Mouse (Mus musculus) heart, embryonic 13.5 days (tissue): ENCODE results near the gene Ikbke. TPM values are rescaled to one million over a fixed set of nuclear protein-coding genes. Genes with fewer than 3 reads are reported as not detected.

Experiments used
- ATAC-seq: fragments of 200-750 bp; cut with Nextera tagmentation; 2 replicates; pipeline ENCODE4 v1.8.0; 2017; ENCODE audit warnings: moderate TSS enrichment; ENCODE audit not compliant: insufficient number of reproducible peaks, low FRiP score, low TSS enrichment; ENCODE audit errors: extremely low read depth
- H3K27ac ChIP-seq: fragments of 300-500 bp; sonication (generic); replicated peaks from 2 replicates; pipeline ENCODE4 v1.5.1; 2015; ENCODE audit warnings: moderate library complexity, mild to moderate bottlenecking, inconsistent platforms
- H3K27me3 ChIP-seq: fragments of 300-500 bp; sonication (generic); replicated peaks from 2 replicates; pipeline ENCODE4 v1.6.1; 2015; ENCODE audit warnings: mild to moderate bottlenecking, inconsistent platforms
- H3K36me3 ChIP-seq: fragments of 300-500 bp; sonication (generic); 2 replicates; pipeline ENCODE4 v1.6.1; 2015; ENCODE audit warnings: mild to moderate bottlenecking, inconsistent platforms
- H3K4me1 ChIP-seq: fragments of 300-500 bp; sonication (generic); 2 replicates; pipeline ENCODE4 v1.6.1; 2015; ENCODE audit warnings: inconsistent platforms
- H3K4me2 ChIP-seq: fragments of 300-500 bp; sonication (generic); 2 replicates; pipeline ENCODE4 v1.6.1; 2015; ENCODE audit warnings: inconsistent platforms, mild to moderate bottlenecking, moderate library complexity
- H3K4me3 ChIP-seq: fragments of 300-500 bp; sonication (generic); 2 replicates; pipeline ENCODE4 v1.5.1; 2015; ENCODE audit warnings: moderate library complexity, mild to moderate bottlenecking, inconsistent platforms
- H3K9ac ChIP-seq: fragments of 300-500 bp; sonication (generic); 2 replicates; pipeline ENCODE4 v1.6.1; 2015; ENCODE audit warnings: inconsistent platforms, mild to moderate bottlenecking, moderate library complexity
- H3K9me3 ChIP-seq: fragments of 300-500 bp; sonication (generic); 2 replicates; pipeline ENCODE4 v1.6.1; 2016; ENCODE audit warnings: inconsistent platforms
- WGBS: fragments of 180-500 bp; shearing (Covaris S2); methylation state at CpG from one replicate; pipeline ENCODE4 v1.1.7; 2015; ENCODE audit warnings: mixed read lengths; 5-methylcytosine and 5-hydroxymethylcytosine counted together
- polyA plus RNA-seq: library from polyadenylated mRNA; unstranded; fragments of >200 nt; fragmentation: Nextera tagmentation; extraction: Ambion mirVana; gene quantifications from 2 replicates; pipeline ENCODE4 v1.2.1, GENCODE M21; 2015

Gene Ikbke
- polyA plus RNA-seq, 1 experiment from 2014 or later: 2.4 TPM

- Histone ChIP-seq H3K4me3 (no peak overlapping the region), H3K9me3 (no peaks in the 10 kb centered on the region), H3K4me2 (no peak overlapping the region), H3K36me3 (peaks cover 13% of the 10 kb centered on the region), H3K27me3 (0 out of 2 replicates have a peak, but pooled peaks cover under 1% of the 10 kb centered on the region), H3K9ac (no peak overlapping the region), H3K4me1 (peaks cover 35% of the 10 kb centered on the region), H3K27ac (no peak overlapping the region)
- WGBS: 53% methylated on average over 4 of the region's 4 CpGs
- no peak for ATAC-seq
Measured at GRCm38 (mm10) chr1:131281731-131282130, 2.3 kb upstream of the Ikbke start.

- no peak overlapping the region for H3K9ac ChIP-seq
- H3K36me3 ChIP-seq: no peaks in the 10 kb centered on the region
- H3K4me3 ChIP-seq: no peak overlapping the region
- no peaks in the 10 kb centered on the region for H3K9me3 ChIP-seq
- H3K4me2 ChIP-seq: no peak overlapping the region
- ATAC-seq: no peak
- WGBS: 29% methylated on average over 3 of the region's 3 CpGs
- H3K4me1 ChIP-seq: peaks cover 35% of the 10 kb centered on the region
- no peak overlapping the region for H3K27ac ChIP-seq
- H3K27me3 ChIP-seq: 0 out of 2 replicates have a peak, but pooled peaks cover 4% of the 10 kb centered on the region
Measured at GRCm38 (mm10) chr1:131280280-131280679, 874 bp upstream of the Ikbke start.

GRCm38 (mm10) chr1:131278606-131279455 lies 575 bp downstream of the Ikbke start:
- no peaks in the 10 kb centered on the region for H3K9me3 ChIP-seq
- H3K27ac ChIP-seq: peak overlapping the region; percentile 61
- 27% methylated on average over 8 of the region's 8 CpGs for WGBS
- no peak for ATAC-seq
- peak overlapping the region; percentile 71 for H3K4me2 ChIP-seq
- peak overlapping the region; percentile 53 for H3K4me3 ChIP-seq
- H3K4me1 ChIP-seq: peaks cover 45% of the 10 kb centered on the region
- no peaks in the 10 kb centered on the region for H3K36me3 ChIP-seq
- H3K27me3 ChIP-seq: 0 out of 2 replicates have a peak, but pooled peaks cover 7% of the 10 kb centered on the region
- peak overlapping the region; percentile 76 for H3K9ac ChIP-seq

GRCm38 (mm10) chr1:131276831-131277230 lies 2.6 kb downstream of the Ikbke start:
- Histone ChIP-seq H3K27me3 (peaks cover 15% of the 10 kb centered on the region; the same call in 1 of the 2 replicates), H3K4me3 (no peak overlapping the region), H3K4me1 (peaks cover 37% of the 10 kb centered on the region), H3K9ac (0 out of 2 replicates have a peak overlapping the region, but pooled peaks have one; percentile 30), H3K4me2 (no peak overlapping the region), H3K27ac (no peak overlapping the region), H3K36me3 (no peaks in the 10 kb centered on the region), H3K9me3 (no peaks in the 10 kb centered on the region)
- ATAC-seq: no peak

- Histone ChIP-seq H3K4me3 (no peak overlapping the region), H3K9ac (no peak overlapping the region), H3K4me1 (peaks cover 35% of the 10 kb centered on the region), H3K36me3 (no peaks in the 10 kb centered on the region), H3K9me3 (no peaks in the 10 kb centered on the region), H3K27ac (no peak overlapping the region), H3K27me3 (peaks cover 15% of the 10 kb centered on the region; the same call in 1 of the 2 replicates), H3K4me2 (no peak overlapping the region)
- 59% methylated on average over 14 of the region's 14 CpGs for WGBS
- ATAC-seq: no peak
Measured at GRCm38 (mm10) chr1:131275577-131275976, 3.8 kb downstream of the Ikbke start.

- H3K27ac ChIP-seq: no peak overlapping the region
- no peak for ATAC-seq
- H3K4me2 ChIP-seq: peak overlapping the region; percentile 52
- no peak overlapping the region for H3K9ac ChIP-seq
- H3K4me3 ChIP-seq: peak overlapping the region; percentile 13; the same call in 1 of the 2 replicates
- 32% methylated on average over 22 of the region's 22 CpGs for WGBS
- peaks cover 33% of the 10 kb centered on the region for H3K4me1 ChIP-seq
- no peaks in the 10 kb centered on the region for H3K9me3 ChIP-seq
- H3K27me3 ChIP-seq: peaks cover 16% of the 10 kb centered on the region; the same call in 1 of the 2 replicates
- H3K36me3 ChIP-seq: no peaks in the 10 kb centered on the region
Measured at GRCm38 (mm10) chr1:131274725-131275539, 4.5 kb downstream of the Ikbke start.

- Histone ChIP-seq H3K9me3 (no peaks in the 10 kb centered on the region), H3K4me1 (peaks cover 12% of the 10 kb centered on the region), H3K4me3 (no peak overlapping the region), H3K36me3 (0 out of 2 replicates have a peak, but pooled peaks cover 3% of the 10 kb centered on the region), H3K9ac (0 out of 2 replicates have a peak overlapping the region, but pooled peaks have one; percentile 14), H3K4me2 (peak overlapping the region; percentile 29), H3K27me3 (peaks cover 27% of the 10 kb centered on the region; the same call in 1 of the 2 replicates), H3K27ac (no peak overlapping the region)
- ATAC-seq: no peak
- 33% methylated on average over 22 of the region's 22 CpGs for WGBS
Measured at GRCm38 (mm10) chr1:131269797-131270578, 9.4 kb downstream of the Ikbke start.

GRCm38 (mm10) chr1:131268776-131269175 lies 10.6 kb downstream of the Ikbke start:
- no peak overlapping the region for H3K9ac ChIP-seq
- WGBS: 69% methylated on average over 10 of the region's 10 CpGs
- ATAC-seq: no peak
- H3K27me3 ChIP-seq: peaks cover 24% of the 10 kb centered on the region; the same call in 1 of the 2 replicates
- no peak overlapping the region for H3K4me3 ChIP-seq
- no peak overlapping the region for H3K4me2 ChIP-seq
- no peak overlapping the region for H3K27ac ChIP-seq
- 0 out of 2 replicates have a peak, but pooled peaks cover 3% of the 10 kb centered on the region for H3K36me3 ChIP-seq
- no peaks in the 10 kb centered on the region for H3K9me3 ChIP-seq
- H3K4me1 ChIP-seq: peaks cover 5% of the 10 kb centered on the region

GRCm38 (mm10) chr1:131263905-131264304 lies 15.5 kb downstream of the Ikbke start:
- H3K27me3 ChIP-seq: peaks cover 18% of the 10 kb centered on the region
- no peaks in the 10 kb centered on the region for H3K4me1 ChIP-seq
- no peak for ATAC-seq
- no peaks in the 10 kb centered on the region for H3K9me3 ChIP-seq
- H3K27ac ChIP-seq: no peak overlapping the region
- WGBS: 59% methylated on average over 12 of the region's 12 CpGs
- no peak overlapping the region for H3K4me3 ChIP-seq
- H3K9ac ChIP-seq: no peak overlapping the region
- H3K36me3 ChIP-seq: no peaks in the 10 kb centered on the region
- H3K4me2 ChIP-seq: no peak overlapping the region

GRCm38 (mm10) chr1:131260309-131260656 lies 19.1 kb downstream of the Ikbke start:
- Histone ChIP-seq H3K4me2 (no peak overlapping the region), H3K27ac (no peak overlapping the region), H3K4me3 (no peak overlapping the region), H3K9ac (no peak overlapping the region), H3K4me1 (no peaks in the 10 kb centered on the region), H3K9me3 (no peaks in the 10 kb centered on the region), H3K36me3 (peaks cover 12% of the 10 kb centered on the region), H3K27me3 (peaks cover 20% of the 10 kb centered on the region)
- no peak for ATAC-seq
- WGBS: 28% methylated on average over 10 of the region's 10 CpGs
